Mouse (Mus musculus) C2C12 (cell line): ENCODE data around the gene Ezr.
"Not testable (repeated sequence)": the region's sequence is repeated elsewhere in the genome, so short reads cannot be mapped to it uniquely, and the experiment has no call there.

Source experiments
- CTCF ChIP-seq: IDR thresholded peaks from one replicate; pipeline ENCODE4 v1.5.1; 2011; ENCODE audit not compliant: control insufficient read depth, insufficient read depth, insufficient read length
- MAX ChIP-seq: IDR thresholded peaks from one replicate; pipeline ENCODE4 v1.6.1; 2011; ENCODE audit warnings: mild to moderate bottlenecking, control low read depth
- MYOG ChIP-seq: IDR thresholded peaks from one replicate; pipeline ENCODE4 v1.6.1; 2011; ENCODE audit not compliant: control insufficient read depth, insufficient read length; ENCODE audit errors: extremely low read depth
- USF1 ChIP-seq: IDR thresholded peaks from one replicate; pipeline ENCODE4 v1.6.1; 2011; ENCODE audit warnings: low read depth, mild to moderate bottlenecking, control low read depth, moderate library complexity

DNA sequence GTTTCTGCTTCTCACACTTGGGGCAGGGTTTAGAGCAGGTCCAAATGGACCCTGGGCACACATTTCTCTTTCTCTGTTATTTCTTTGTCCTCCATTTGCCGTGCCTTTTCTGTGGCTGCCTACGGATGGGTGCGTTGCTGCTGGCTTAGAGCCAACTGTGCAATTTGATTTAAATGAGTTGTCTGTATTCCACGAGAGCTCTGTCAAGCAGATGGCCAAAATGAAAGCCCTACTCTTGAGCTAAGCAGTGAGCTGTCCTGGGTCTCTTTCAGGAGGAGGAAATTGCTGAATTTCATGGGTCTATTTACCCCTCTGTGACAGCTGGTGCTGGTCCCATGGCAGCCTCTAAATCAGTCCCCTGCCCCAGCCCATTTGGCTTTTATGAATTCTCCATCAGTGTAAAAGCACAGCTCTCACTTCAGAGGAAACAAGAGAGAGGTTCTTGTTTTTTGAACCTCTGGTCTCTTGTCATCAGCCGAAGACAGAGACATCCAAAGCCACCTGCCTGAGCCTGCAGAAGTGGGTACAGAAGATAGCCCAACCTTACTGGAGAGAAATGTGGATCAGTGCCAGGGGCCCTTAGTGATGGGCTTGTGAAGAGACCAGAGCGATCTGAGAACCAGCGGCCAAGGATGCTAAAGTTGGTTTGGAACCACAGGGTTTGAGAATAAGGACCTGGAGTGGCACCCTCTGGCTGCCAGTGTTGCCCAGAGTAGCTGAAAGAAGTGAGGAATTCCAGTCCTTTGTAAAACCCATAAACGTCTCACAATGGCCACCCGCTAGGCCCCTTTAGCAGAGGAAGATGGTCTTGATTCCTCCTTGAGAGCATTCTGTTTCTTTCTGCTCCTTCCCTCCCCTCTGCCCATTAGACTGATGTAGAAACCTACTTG, 79.0 kb downstream of the Ezr start:
- TF ChIP-seq CTCF, MYOG, MAX, USF1: not testable (repeated sequence)
